Mouse (Mus musculus): ENCODE data around the gene Sox10.

- TF ChIP-seq CTCF (IDR thresholded peaks at IDR 0.05; ENCODE audit: low read depth), result no peak
- no peak for TF ChIP-seq EP300 (IDR thresholded peaks at IDR 0.05; ENCODE audit: low read depth)
Observed at GRCm38 (mm10) chr15:79110031-79110430, 55.0 kb downstream of the Sox10 start.
